Mouse (Mus musculus): Measurements from ENCODE around the gene H2al1e. TPM values are rescaled to one million over a fixed set of nuclear protein-coding genes. Genes with fewer than 3 reads are reported as not detected.

Gene H2al1e
- total RNA-seq, 2 experiments from 2014 or later: not detected

Other genes starting within 250 kb of the H2al1e start
- gene H2al1a, start 12.7 kb upstream of the H2al1e start, total RNA-seq (2021): not detected
- gene H2al1b, start 9.5 kb upstream of the H2al1e start, total RNA-seq (2021): not detected
- not detected for gene H2al1c, start 6.3 kb upstream of the H2al1e start, total RNA-seq (2021)
- not detected for gene H2al1d, start 3.1 kb upstream of the H2al1e start, total RNA-seq (2021)
- not detected for gene H2al1f, start 3.2 kb downstream of the H2al1e start, total RNA-seq (2021)
- not detected for gene H2al1g, start 6.3 kb downstream of the H2al1e start, total RNA-seq (2021)
- gene H2al1h, start 9.6 kb downstream of the H2al1e start, total RNA-seq (2021): not detected
- not detected for gene H2al1i, start 12.7 kb downstream of the H2al1e start, total RNA-seq (2021)
- not detected for gene H2al1j, start 15.9 kb downstream of the H2al1e start, total RNA-seq (2021)